Mouse (Mus musculus): ENCODE results near the gene Mylk4.

GRCm38 (mm10) chr13:32823126-32823525 is 39.4 kb upstream of the Mylk4 start:
- TF ChIP-seq CTCF (IDR thresholded peaks at IDR 0.05; ENCODE audit: low read depth) (no peak), EP300 (IDR thresholded peaks at IDR 0.05; ENCODE audit: low read depth) (no peak)
